Mouse (Mus musculus) hindbrain, embryonic 15.5 days (tissue): ENCODE results near the gene Fbxo17. TPM values are rescaled to one million over a fixed set of nuclear protein-coding genes. Genes with fewer than 3 reads are reported as not detected.
A peak's percentile ranks its signal among the peaks of the same experiment; 100 is the strongest.
"Not testable (repeated sequence)": the region's sequence is repeated elsewhere in the genome, so short reads cannot be mapped to it uniquely, and the experiment has no call there.

ENCODE experiments used
- ATAC-seq: fragments of 200-750 bp; cut with Nextera tagmentation; 2 replicates; pipeline ENCODE4 v1.8.0; 2017; ENCODE audit warnings: low read depth, moderate number of reproducible peaks, moderate TSS enrichment; ENCODE audit not compliant: low FRiP score
- H3K27ac ChIP-seq: fragments of 300-500 bp; sonication (generic); replicated peaks from 2 replicates; pipeline ENCODE4 v1.5.1; 2015; ENCODE audit warnings: mild to moderate bottlenecking, inconsistent platforms
- H3K27me3 ChIP-seq: fragments of 300-500 bp; sonication (generic); 2 replicates; pipeline ENCODE4 v1.6.1; 2015; ENCODE audit warnings: control low read depth, inconsistent platforms
- H3K36me3 ChIP-seq: fragments of 300-500 bp; sonication (generic); 2 replicates; pipeline ENCODE4 v1.6.1; 2015; ENCODE audit warnings: control low read depth, inconsistent platforms
- H3K4me1 ChIP-seq: fragments of 300-500 bp; sonication (generic); replicated peaks from 2 replicates; pipeline ENCODE4 v1.6.1; 2015; ENCODE audit warnings: control low read depth, inconsistent platforms
- H3K4me2 ChIP-seq: fragments of 300-500 bp; sonication (generic); 2 replicates; pipeline ENCODE4 v1.6.1; 2015; ENCODE audit warnings: moderate library complexity, mild to moderate bottlenecking, inconsistent platforms
- H3K4me3 ChIP-seq: fragments of 300-500 bp; sonication (generic); 2 replicates; pipeline ENCODE4 v1.5.1; 2015; ENCODE audit warnings: mild to moderate bottlenecking, inconsistent platforms
- H3K9ac ChIP-seq: fragments of 300-500 bp; sonication (generic); 2 replicates; pipeline ENCODE4 v1.6.1; 2015; ENCODE audit warnings: inconsistent platforms
- H3K9me3 ChIP-seq: fragments of 300-500 bp; sonication (generic); 2 replicates; pipeline ENCODE4 v1.6.1; 2016; ENCODE audit warnings: control low read depth, inconsistent platforms
- WGBS: fragments of 180-500 bp; shearing (Covaris S2); methylation state at CpG from one replicate; pipeline ENCODE4 v1.1.7; 2015; 5-methylcytosine and 5-hydroxymethylcytosine counted together
- polyA plus RNA-seq: library from polyadenylated mRNA; unstranded; fragments of >200 nt; fragmentation: Nextera tagmentation; extraction: Ambion mirVana; gene quantifications from 2 replicates; pipeline ENCODE4 v1.2.1, GENCODE M21; 2015

The Fbxo17 gene
- polyA plus RNA-seq, 1 experiment from 2014 or later = 4.1 TPM

GRCm38 (mm10) chr7:28694423-28694822, 22.2 kb upstream of the Fbxo17 start:
- peak overlapping the region; percentile 63 for H3K4me3 ChIP-seq
- H3K9me3 ChIP-seq = no peaks in the 10 kb centered on the region
- H3K36me3 ChIP-seq = no peaks in the 10 kb centered on the region
- no peak overlapping the region for H3K9ac ChIP-seq
- peaks cover 14% of the 10 kb centered on the region for H3K4me1 ChIP-seq
- 6% methylated on average over 14 of the region's 14 CpGs for WGBS
- ATAC-seq = no peak
- peak overlapping the region; percentile 78 for H3K4me2 ChIP-seq
- H3K27ac ChIP-seq = no peak overlapping the region
- H3K27me3 ChIP-seq = no peaks in the 10 kb centered on the region

DNA sequence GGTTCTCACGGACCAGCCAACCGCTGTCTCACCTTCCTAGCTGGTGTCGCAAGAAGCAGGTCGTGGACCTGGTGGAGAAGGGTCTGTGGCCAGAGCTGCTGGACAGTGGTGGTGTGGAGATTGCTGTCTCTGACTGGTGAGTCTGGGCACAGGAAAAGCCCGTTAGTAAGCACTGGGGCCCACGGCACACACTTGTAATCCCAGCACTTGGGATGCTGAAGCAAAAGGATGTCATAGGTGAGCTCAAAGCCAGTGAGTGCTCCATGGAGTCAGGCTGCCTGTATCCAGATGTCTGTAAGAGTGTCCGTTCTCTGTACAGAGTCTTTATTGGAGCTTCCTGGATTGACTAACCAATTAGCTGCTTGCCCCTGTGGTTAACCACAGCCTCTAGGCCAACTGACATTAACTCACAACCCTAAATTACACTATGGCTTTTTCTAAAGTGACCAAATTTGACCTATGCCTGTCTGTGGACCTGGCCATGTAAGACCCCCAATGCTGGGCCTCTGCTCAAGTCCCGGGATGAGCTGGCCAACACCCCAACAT, 21.6 kb upstream of the Fbxo17 start:
- no peaks in the 10 kb centered on the region for H3K9me3 ChIP-seq
- no peak overlapping the region for H3K27ac ChIP-seq
- no peak overlapping the region for H3K4me3 ChIP-seq
- ATAC-seq = no peak
- no peak overlapping the region for H3K9ac ChIP-seq
- no peaks in the 10 kb centered on the region for H3K36me3 ChIP-seq
- no peaks in the 10 kb centered on the region for H3K27me3 ChIP-seq
- peaks cover 14% of the 10 kb centered on the region for H3K4me1 ChIP-seq
- WGBS = 64% methylated on average over 8 of the region's 8 CpGs
- no peak overlapping the region for H3K4me2 ChIP-seq

DNA sequence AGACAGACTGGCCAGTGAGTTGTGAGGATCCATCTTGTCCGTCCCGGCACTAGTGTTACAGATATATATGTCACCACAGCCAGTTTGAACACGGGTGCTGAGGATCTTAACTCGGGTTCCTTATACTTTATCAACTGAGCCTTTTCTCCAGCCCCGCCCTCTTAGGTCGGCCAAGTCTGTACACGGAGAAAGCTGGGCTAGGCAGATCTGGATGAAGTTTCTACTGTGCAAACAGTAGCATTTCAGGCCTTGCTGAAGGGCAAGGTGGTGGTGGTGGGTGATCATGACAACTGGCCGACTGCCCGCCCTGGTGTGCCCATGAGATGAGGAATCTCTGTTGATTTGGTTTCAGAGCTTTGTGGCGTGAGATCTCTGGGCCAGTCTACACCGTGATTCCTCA, 19.3 kb upstream of the Fbxo17 start:
- ATAC-seq = no peak

DNA sequence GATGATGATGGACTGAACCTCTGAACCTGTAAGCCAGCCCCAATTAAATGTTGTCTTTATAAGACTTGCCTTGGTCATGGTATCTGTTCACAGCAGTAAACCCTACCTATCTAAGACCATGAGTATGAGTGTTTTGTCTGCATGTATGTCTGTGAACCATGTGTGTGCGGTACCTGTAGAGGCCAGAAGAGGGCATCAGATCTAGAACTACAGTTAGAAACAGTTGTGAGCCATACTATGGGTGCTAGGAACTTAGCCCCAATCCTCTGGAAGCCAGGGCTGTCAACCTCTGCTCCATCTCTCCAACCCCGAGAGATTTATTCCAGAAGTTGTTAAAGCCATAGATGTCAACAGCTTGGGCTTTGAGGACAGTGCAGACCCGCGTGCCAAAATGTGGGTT, 16.3 kb upstream of the Fbxo17 start:
- H3K9ac ChIP-seq = no peak overlapping the region
- no peaks in the 10 kb centered on the region for H3K9me3 ChIP-seq
- H3K27me3 ChIP-seq = no peaks in the 10 kb centered on the region
- ATAC-seq = no peak
- WGBS = 97% methylated on average over 4 of the region's 4 CpGs
- no peak overlapping the region for H3K4me2 ChIP-seq
- H3K4me3 ChIP-seq = no peak overlapping the region
- no peaks in the 10 kb centered on the region for H3K36me3 ChIP-seq
- no peak overlapping the region for H3K27ac ChIP-seq
- no peaks in the 10 kb centered on the region for H3K4me1 ChIP-seq

More for the DNA sequence above, 19.3 kb upstream of the Fbxo17 start:
- Histone ChIP-seq H3K9ac (no peak overlapping the region), H3K9me3 (no peaks in the 10 kb centered on the region), H3K36me3 (no peaks in the 10 kb centered on the region), H3K4me2 (no peak overlapping the region), H3K4me3 (no peak overlapping the region), H3K27ac (no peak overlapping the region), H3K27me3 (no peaks in the 10 kb centered on the region), H3K4me1 (peaks cover 14% of the 10 kb centered on the region)
- 96% methylated on average over 11 of the region's 11 CpGs for WGBS

DNA sequence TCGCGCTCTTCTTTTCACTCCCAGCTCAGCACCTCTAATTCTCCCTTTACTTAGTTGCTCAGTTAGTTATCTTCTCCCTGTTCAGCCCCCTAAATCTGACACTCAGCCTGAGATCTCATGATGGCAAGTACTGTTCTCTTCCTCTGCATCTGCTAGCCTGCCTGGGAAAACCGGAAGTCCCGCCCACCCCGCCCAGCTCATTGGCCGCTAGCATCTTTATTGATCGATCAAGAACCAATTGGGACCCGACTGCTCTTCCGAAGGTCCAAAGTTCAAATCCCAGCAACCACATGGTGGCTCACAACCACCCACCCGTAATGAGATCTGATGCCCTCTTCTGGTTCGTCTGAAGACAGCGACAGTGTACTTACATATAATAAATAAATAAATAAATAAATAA, 15.3 kb upstream of the Fbxo17 start:
- H3K9me3 ChIP-seq, ATAC-seq: not testable (repeated sequence)

DNA sequence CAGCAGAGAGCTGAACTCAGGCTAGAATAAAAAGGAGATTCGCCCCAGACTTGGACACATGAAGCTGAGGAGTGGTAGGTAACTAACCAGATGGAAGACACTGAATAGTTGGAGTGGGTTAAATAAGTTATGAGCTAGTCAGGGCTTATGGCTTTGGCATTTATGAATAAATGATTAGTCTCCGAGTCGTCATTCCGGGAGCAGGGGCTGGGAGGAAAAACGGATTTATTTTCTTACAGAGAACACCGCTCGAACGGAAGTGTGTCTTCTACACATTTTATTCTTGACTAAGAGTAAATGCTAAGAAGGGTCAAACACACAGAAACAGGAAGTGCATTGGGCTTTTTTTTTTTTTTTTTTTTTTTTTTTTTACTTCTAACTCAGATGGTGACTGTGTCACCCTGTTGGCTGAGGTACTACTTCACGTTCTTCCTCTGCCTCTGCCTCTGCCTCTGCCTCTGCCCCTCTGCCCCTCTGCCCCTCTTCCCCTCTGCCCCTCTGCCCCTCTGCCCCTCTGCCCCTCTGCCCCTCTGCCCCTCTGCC, 13.9 kb upstream of the Fbxo17 start:
- 76% methylated on average over 9 of the region's 9 CpGs for WGBS
- H3K36me3 ChIP-seq = no peaks in the 10 kb centered on the region
- H3K4me2 ChIP-seq = no peak overlapping the region
- no peak overlapping the region for H3K4me3 ChIP-seq
- no peak for ATAC-seq
- H3K27ac ChIP-seq = no peak overlapping the region
- H3K9ac ChIP-seq = no peak overlapping the region
- H3K4me1 ChIP-seq = no peaks in the 10 kb centered on the region
- H3K9me3 ChIP-seq = no peaks in the 10 kb centered on the region
- no peaks in the 10 kb centered on the region for H3K27me3 ChIP-seq

More for the DNA sequence above, 15.3 kb upstream of the Fbxo17 start:
- H3K27ac ChIP-seq, H3K4me2 ChIP-seq, H3K4me3 ChIP-seq, H3K27me3 ChIP-seq, H3K4me1 ChIP-seq, H3K9ac ChIP-seq, H3K36me3 ChIP-seq: not testable (repeated sequence)
- WGBS = 95% methylated on average over 12 of the region's 12 CpGs

- Histone ChIP-seq H3K4me3 (no peak overlapping the region), H3K4me2 (no peak overlapping the region), H3K9me3 (no peaks in the 10 kb centered on the region), H3K9ac (no peak overlapping the region), H3K27me3 (no peaks in the 10 kb centered on the region), H3K4me1 (no peaks in the 10 kb centered on the region), H3K27ac (no peak overlapping the region), H3K36me3 (no peaks in the 10 kb centered on the region)
- ATAC-seq = no peak
Observed at GRCm38 (mm10) chr7:28709454-28709853, 7.2 kb upstream of the Fbxo17 start.

GRCm38 (mm10) chr7:28710962-28711361, 5.6 kb upstream of the Fbxo17 start:
- no peak overlapping the region for H3K9ac ChIP-seq
- H3K27me3 ChIP-seq = no peaks in the 10 kb centered on the region
- no peak for ATAC-seq
- no peak overlapping the region for H3K4me3 ChIP-seq
- H3K27ac ChIP-seq = no peak overlapping the region
- no peaks in the 10 kb centered on the region for H3K4me1 ChIP-seq
- 66% methylated on average over 3 of the region's 3 CpGs for WGBS
- no peaks in the 10 kb centered on the region for H3K36me3 ChIP-seq
- no peaks in the 10 kb centered on the region for H3K9me3 ChIP-seq
- H3K4me2 ChIP-seq = no peak overlapping the region

DNA sequence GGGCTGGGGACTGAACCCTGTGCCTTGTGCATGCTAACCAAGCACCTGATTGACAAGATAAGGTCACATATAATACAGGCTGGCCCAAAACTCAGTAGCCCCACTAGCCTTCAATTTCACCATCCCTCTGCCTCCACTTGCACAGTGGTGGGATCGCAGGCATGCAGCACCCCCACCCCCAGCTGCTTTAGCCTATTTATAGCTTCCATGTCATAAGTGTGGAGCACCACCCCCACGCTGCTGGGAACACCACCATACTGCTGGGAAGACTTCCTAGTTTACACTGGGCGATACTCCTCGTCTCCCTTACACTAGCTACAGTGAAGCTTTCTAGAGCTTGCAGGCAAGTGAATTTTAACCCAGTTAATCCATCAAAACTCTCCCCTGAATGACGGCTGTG, 1.9 kb upstream of the Fbxo17 start:
- H3K4me2 ChIP-seq = no peak overlapping the region
- 85% methylated on average over 5 of the region's 5 CpGs for WGBS
- H3K4me1 ChIP-seq = peaks cover 9% of the 10 kb centered on the region
- H3K27me3 ChIP-seq = no peaks in the 10 kb centered on the region
- no peak for ATAC-seq
- H3K36me3 ChIP-seq = no peaks in the 10 kb centered on the region
- no peak overlapping the region for H3K27ac ChIP-seq
- H3K9me3 ChIP-seq = no peaks in the 10 kb centered on the region
- no peak overlapping the region for H3K4me3 ChIP-seq
- H3K9ac ChIP-seq = no peak overlapping the region

DNA sequence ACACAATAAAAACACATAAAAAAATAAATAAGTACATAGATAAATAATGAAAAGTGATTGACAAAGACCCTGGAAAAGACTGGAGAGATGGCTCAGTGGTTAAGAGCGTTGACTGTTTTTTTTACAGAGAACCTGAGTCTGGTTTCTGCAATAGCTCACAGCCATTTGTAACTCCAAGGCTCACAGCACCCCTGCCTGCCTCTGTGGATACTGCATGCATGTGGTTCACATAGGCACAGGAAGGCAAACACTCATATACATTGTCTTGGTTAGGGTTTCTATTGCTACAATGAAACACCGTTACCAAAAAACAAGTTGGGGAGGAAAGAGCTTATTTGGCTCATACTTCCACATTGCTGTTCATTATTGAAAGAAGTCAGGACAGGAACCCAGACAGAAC, 1.0 kb upstream of the Fbxo17 start:
- Histone ChIP-seq H3K4me2 (no peak overlapping the region), H3K27ac (no peak overlapping the region), H3K4me1 (peaks cover 9% of the 10 kb centered on the region)

GRCm38 (mm10) chr7:28717726-28718125, 1.1 kb downstream of the Fbxo17 start:
- Histone ChIP-seq H3K4me2 (no peak overlapping the region), H3K36me3 (no peaks in the 10 kb centered on the region), H3K27me3 (no peaks in the 10 kb centered on the region), H3K9me3 (no peaks in the 10 kb centered on the region), H3K4me3 (no peak overlapping the region), H3K9ac (no peak overlapping the region), H3K27ac (no peak overlapping the region), H3K4me1 (peaks cover 9% of the 10 kb centered on the region)
- ATAC-seq = no peak
- WGBS = 88% methylated on average over 10 of the region's 10 CpGs

More for the DNA sequence above, 1.0 kb upstream of the Fbxo17 start:
- Histone ChIP-seq H3K9ac (no peak overlapping the region), H3K36me3 (no peaks in the 10 kb centered on the region), H3K27me3 (no peaks in the 10 kb centered on the region), H3K9me3 (no peaks in the 10 kb centered on the region), H3K4me3 (no peak overlapping the region)
- ATAC-seq = no peak
- 97% methylated on average over 2 of the region's 2 CpGs for WGBS

DNA sequence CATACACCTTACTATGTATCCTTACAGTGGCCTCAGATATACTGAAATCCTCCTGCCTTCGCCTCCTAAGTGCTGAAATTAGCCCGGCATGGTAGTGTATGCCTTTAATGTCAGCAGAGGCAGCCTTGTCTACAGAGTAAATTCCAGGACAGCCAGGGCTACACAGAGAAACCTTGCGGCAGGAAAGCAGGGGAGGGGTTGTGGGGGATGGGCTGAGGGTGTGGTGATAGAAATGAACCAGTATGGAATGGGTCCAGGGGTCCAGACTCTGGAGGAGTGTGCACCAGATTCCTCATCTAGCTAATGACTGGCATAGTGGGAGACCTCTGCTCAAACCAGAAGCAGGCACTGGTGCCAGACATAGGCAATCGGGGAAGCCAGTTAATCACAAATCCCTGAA, 2.6 kb downstream of the Fbxo17 start:
- H3K4me2 ChIP-seq = no peak overlapping the region
- H3K4me1 ChIP-seq = peaks cover 9% of the 10 kb centered on the region
- no peak for ATAC-seq
- no peaks in the 10 kb centered on the region for H3K9me3 ChIP-seq
- no peak overlapping the region for H3K27ac ChIP-seq
- 65% methylated on average over 4 of the region's 4 CpGs for WGBS
- H3K27me3 ChIP-seq = no peaks in the 10 kb centered on the region
- H3K9ac ChIP-seq = no peak overlapping the region
- H3K36me3 ChIP-seq = no peaks in the 10 kb centered on the region
- H3K4me3 ChIP-seq = no peak overlapping the region

DNA sequence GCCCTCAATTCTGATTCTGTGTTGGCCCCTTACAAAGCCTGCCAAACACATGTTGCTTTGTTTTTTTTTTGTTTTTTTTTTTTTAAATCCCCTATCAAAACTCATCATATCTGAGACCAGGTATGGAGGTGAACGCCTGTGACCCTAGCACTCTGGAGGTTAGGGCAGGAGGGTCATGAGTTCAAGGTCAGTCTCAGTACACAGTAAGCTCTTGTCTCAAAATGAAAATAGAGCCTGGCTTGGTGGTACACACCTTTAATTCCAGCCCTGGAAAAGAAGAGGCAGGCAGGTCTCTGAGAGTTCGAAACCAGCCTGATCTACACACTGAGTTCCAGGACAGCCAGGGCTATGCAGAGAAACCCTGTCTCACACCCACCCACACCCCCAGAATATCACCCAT, 3.0 kb downstream of the Fbxo17 start:
- Histone ChIP-seq H3K9me3 (no peaks in the 10 kb centered on the region), H3K4me2 (no peak overlapping the region), H3K4me1 (peaks cover 9% of the 10 kb centered on the region), H3K36me3 (no peaks in the 10 kb centered on the region), H3K9ac (no peak overlapping the region), H3K27ac (no peak overlapping the region), H3K27me3 (no peaks in the 10 kb centered on the region), H3K4me3 (no peak overlapping the region)
- 93% methylated on average over 2 of the region's 2 CpGs for WGBS
- no peak for ATAC-seq
